Mouse (Mus musculus) stomach, postnatal 0 days (tissue): ENCODE measurements at regions not wholly inside any gene's neighbourhood (a gene's known extent, or its start where the extent isn't known, plus 50 kb on each side); places are given as distances from the start of the nearest gene placed in this dataset.

ENCODE experiments used
- CTCF ChIP-seq: IDR thresholded peaks from 2 replicates; pipeline ENCODE4 v1.5.1; 2016; ENCODE audit warnings: antibody characterized with exemption, low read depth, mild to moderate bottlenecking, moderate library complexity
- EP300 ChIP-seq: optimal IDR thresholded peaks from 2 replicates; pipeline ENCODE3; 2016; ENCODE audit warnings: antibody characterized with exemption

- TF ChIP-seq CTCF (no peak), EP300 (no peak)
These were observed 459.8 kb upstream of the Ubash3b start for GRCm38 (mm10) chr9:41621341-41621740.
